Mouse (Mus musculus) intestine, embryonic 15.5 days (tissue): Measurements from ENCODE around the gene 1700025F22Rik. TPM values are rescaled to one million over a fixed set of nuclear protein-coding genes. Genes with fewer than 3 reads are reported as not detected.
"Not testable (repeated sequence)": the region's sequence is repeated elsewhere in the genome, so short reads cannot be mapped to it uniquely, and the experiment has no call there.

Experiments
- ATAC-seq: fragments of 200-750 bp; cut with Nextera tagmentation; 2 replicates; pipeline ENCODE4 v1.8.0; 2017; ENCODE audit warnings: moderate TSS enrichment, moderate library complexity
- H3K27ac ChIP-seq: fragments of 300-500 bp; sonication (generic); 2 replicates; pipeline ENCODE4 v1.5.1; 2015; ENCODE audit warnings: mild to moderate bottlenecking, inconsistent platforms
- H3K27me3 ChIP-seq: fragments of 300-500 bp; sonication (generic); replicated peaks from 2 replicates; pipeline ENCODE4 v1.6.1; 2015; ENCODE audit warnings: inconsistent platforms
- H3K36me3 ChIP-seq: fragments of 300-500 bp; sonication (generic); 2 replicates; pipeline ENCODE4 v1.6.1; 2015; ENCODE audit warnings: inconsistent platforms
- H3K4me1 ChIP-seq: fragments of 300-500 bp; sonication (generic); replicated peaks from 2 replicates; pipeline ENCODE4 v1.6.1; 2015; ENCODE audit warnings: inconsistent platforms
- H3K4me2 ChIP-seq: fragments of 300-500 bp; sonication (generic); replicated peaks from 2 replicates; pipeline ENCODE4 v1.6.1; 2015; ENCODE audit warnings: mild to moderate bottlenecking, inconsistent platforms
- H3K4me3 ChIP-seq: fragments of 300-500 bp; sonication (generic); replicated peaks from 2 replicates; pipeline ENCODE4 v1.5.1; 2015; ENCODE audit warnings: inconsistent platforms
- H3K9ac ChIP-seq: fragments of 300-500 bp; sonication (generic); 2 replicates; pipeline ENCODE4 v1.6.1; 2015; ENCODE audit warnings: inconsistent platforms
- H3K9me3 ChIP-seq: fragments of 300-500 bp; sonication (generic); 2 replicates; pipeline ENCODE4 v1.6.1; 2016; ENCODE audit warnings: inconsistent platforms
- WGBS: fragments of 180-500 bp; shearing (Covaris S2); methylation state at CpG from one replicate; pipeline ENCODE4 v1.1.7; 2015; 5-methylcytosine and 5-hydroxymethylcytosine counted together
- polyA plus RNA-seq: library from polyadenylated mRNA; unstranded; fragments of >200 nt; fragmentation: Nextera tagmentation; extraction: Ambion mirVana; gene quantifications from 2 replicates; pipeline ENCODE4 v1.2.1, GENCODE M21; 2015

1700025F22Rik gene
- polyA plus RNA-seq, 1 experiment from 2014 or later, result not detected

GRCm38 (mm10) chr19:11101880-11102279, 63.2 kb downstream of the 1700025F22Rik start:
- H3K9ac ChIP-seq, result no peak overlapping the region
- no peaks in the 10 kb centered on the region for H3K9me3 ChIP-seq
- no peak overlapping the region for H3K27ac ChIP-seq
- ATAC-seq, result no peak
- no peaks in the 10 kb centered on the region for H3K27me3 ChIP-seq
- no peak overlapping the region for H3K4me2 ChIP-seq
- no peak overlapping the region for H3K4me3 ChIP-seq
- 66% methylated on average over 1 of the region's 1 CpGs for WGBS
- no peaks in the 10 kb centered on the region for H3K4me1 ChIP-seq
- no peaks in the 10 kb centered on the region for H3K36me3 ChIP-seq

- WGBS, result 75% methylated on average over 3 of the region's 3 CpGs
- Histone ChIP-seq H3K36me3 (no peaks in the 10 kb centered on the region), H3K4me3 (no peak overlapping the region), H3K4me2 (no peak overlapping the region), H3K9me3 (no peaks in the 10 kb centered on the region), H3K27me3 (no peaks in the 10 kb centered on the region), H3K9ac (no peak overlapping the region), H3K27ac (no peak overlapping the region), H3K4me1 (no peaks in the 10 kb centered on the region)
- ATAC-seq, result no peak
Observed at GRCm38 (mm10) chr19:11098401-11098800, 66.7 kb downstream of the 1700025F22Rik start.

GRCm38 (mm10) chr19:11092131-11092530, 73.0 kb downstream of the 1700025F22Rik start:
- WGBS, result 4% methylated on average over 50 of the region's 50 CpGs
- ATAC-seq, result peak; percentile 62
- H3K9ac ChIP-seq, result not testable (repeated sequence)

More at GRCm38 (mm10) chr19:11092131-11092530, 73.0 kb downstream of the 1700025F22Rik start:
- H3K27me3 ChIP-seq, H3K9me3 ChIP-seq, H3K4me1 ChIP-seq, H3K27ac ChIP-seq, H3K36me3 ChIP-seq: not testable (repeated sequence)
- peak overlapping the region; percentile 63 for H3K4me2 ChIP-seq
- H3K4me3 ChIP-seq, result peak overlapping the region; percentile 33

Other genes starting within 250 kb of the 1700025F22Rik start
- not detected in 2 replicates for gene Zp1, start 244.7 kb downstream of the 1700025F22Rik start, polyA plus RNA-seq
- gene Ptgdr2, start 228.2 kb downstream of the 1700025F22Rik start, polyA plus RNA-seq, result 0.05 and 0.06 TPM in 2 replicates
- gene Ccdc86, start 216.1 kb downstream of the 1700025F22Rik start, polyA plus RNA-seq, result 29.0 and 29.5 TPM in 2 replicates
- 37.4 and 51.1 TPM in 2 replicates for gene Ms4a10, start 190.7 kb downstream of the 1700025F22Rik start, polyA plus RNA-seq
- gene Ms4a15, start 172.1 kb downstream of the 1700025F22Rik start, polyA plus RNA-seq, result 0.21 and 0.28 TPM in 2 replicates
- 33.2 and 37.9 TPM in 2 replicates for gene Ms4a18, start 147.3 kb downstream of the 1700025F22Rik start, polyA plus RNA-seq
- 21.8 and 23.7 TPM in 2 replicates for gene Ms4a8a, start 84.2 kb downstream of the 1700025F22Rik start, polyA plus RNA-seq
- gene 1700017D01Rik, start 34.4 kb downstream of the 1700025F22Rik start, polyA plus RNA-seq, result not detected in 2 replicates
- gene Ms4a13, start 31.4 kb upstream of the 1700025F22Rik start, polyA plus RNA-seq, result not detected in 2 replicates
- 0.20 and 0.25 TPM in 2 replicates for gene Ms4a12, start 67.1 kb upstream of the 1700025F22Rik start, polyA plus RNA-seq
- not detected in 2 replicates for gene Ms4a1, start 100.9 kb upstream of the 1700025F22Rik start, polyA plus RNA-seq
- gene Ms4a5, start 118.6 kb upstream of the 1700025F22Rik start, polyA plus RNA-seq, result not detected in 2 replicates
- gene Ms4a14, start 149.1 kb upstream of the 1700025F22Rik start, polyA plus RNA-seq, result not detected in 2 replicates
- 4.9 and 5.0 TPM in 2 replicates for gene Ms4a7, start 170.8 kb upstream of the 1700025F22Rik start, polyA plus RNA-seq
- 7.8 and 8.0 TPM in 2 replicates for gene Ms4a4a, start 210.2 kb upstream of the 1700025F22Rik start, polyA plus RNA-seq
- 1.6 and 2.4 TPM in 2 replicates for gene Ms4a4c, start 239.4 kb upstream of the 1700025F22Rik start, polyA plus RNA-seq